Mouse (Mus musculus): ENCODE data around the gene Plac8.

GRCm38 (mm10) chr5:100519027-100519411, 53.0 kb downstream of the Plac8 start:
- TF ChIP-seq CTCF (IDR thresholded peaks at IDR 0.05; ENCODE audit: insufficient read depth, low read length) (no peak), POLR2A (IDR thresholded peaks at IDR 0.05; ENCODE audit: borderline replicate concordance, extremely low read depth, low read depth, low read length) (no peak)

Data from lung, adult 2 months (tissue).